Comparison of ENCODE assay signal across 25 mouse cellular contexts in genomic region chr1:62765171-62765570, GRCm38 (mm10).
A peak's percentile ranks its signal among the peaks of the same experiment; 100 is the strongest.
DNase-seq lines count a peak whose midpoint lies in the region; ATAC-seq lines count a peak whose summit lies in the region.
"Had no signal": no experiment of that assay in that cellular context is flagged by ENCODE, and none has a peak within 500 bp of the region (broad histone marks: within the 10 kb centered on the region; RNA-seq: fewer than 3 reads in every experiment).

No protein-coding gene starts in this region.

- H3K27me3 ChIP-seq in hindbrain, embryonic 10.5 days (ENCODE audit: insufficient read depth, poor library complexity, severe bottlenecking): peaks cover 8% of the 10 kb centered on the region
- H3K27me3 ChIP-seq in hindbrain, embryonic 11.5 days (ENCODE audit: control insufficient read depth, insufficient read depth, low read length): no peaks in the 10 kb centered on the region
- H3K27me3 ChIP-seq in embryonic facial prominence, embryonic 13.5 days: 0 out of 2 replicates have a peak, but pooled peaks cover 10% of the 10 kb centered on the region
- no peaks in the 10 kb centered on the region for H3K27me3 ChIP-seq in limb, embryonic 15.5 days
- H3K27me3 ChIP-seq: forebrain, embryonic 13.5 days; heart, embryonic 13.5 days; lung, embryonic 15.5 days; neural tube, embryonic 13.5 days had no signal

- H3K4me1 ChIP-seq in hindbrain, embryonic 10.5 days (replicated peaks): peaks cover 27% of the 10 kb centered on the region
- H3K4me1 ChIP-seq in hindbrain, embryonic 11.5 days (replicated peaks; ENCODE audit: control insufficient read depth, insufficient read depth, low read length): no peaks in the 10 kb centered on the region
- peaks cover 68% of the 10 kb centered on the region for H3K4me1 ChIP-seq in embryonic facial prominence, embryonic 13.5 days
- H3K4me1 ChIP-seq in limb, embryonic 15.5 days: peaks cover 24% of the 10 kb centered on the region
- H3K4me1 ChIP-seq: forebrain, embryonic 13.5 days; midbrain, embryonic 12.5 days; neural tube, embryonic 13.5 days had no signal

- no peak overlapping the region for H3K4me2 ChIP-seq in hindbrain, embryonic 11.5 days (replicated peaks; ENCODE audit: low read depth, low read length)
- H3K4me2 ChIP-seq in embryonic facial prominence, embryonic 13.5 days: peak overlapping the region; percentile 11; the same call in 1 of the 2 replicates
- 0 out of 2 replicates have a peak overlapping the region, but pooled peaks have one; percentile 17 for H3K4me2 ChIP-seq in limb, embryonic 15.5 days
- H3K4me2 ChIP-seq: forebrain, embryonic 13.5 days; heart, embryonic 13.5 days; lung, embryonic 15.5 days; midbrain, embryonic 12.5 days; neural tube, embryonic 13.5 days had no signal

- no peak overlapping the region for H3K4me3 ChIP-seq in hindbrain, embryonic 10.5 days
- no peak overlapping the region for H3K4me3 ChIP-seq in hindbrain, embryonic 11.5 days (ENCODE audit: low read depth, low read length)
- H3K4me3 ChIP-seq in embryonic facial prominence, embryonic 13.5 days: no peak overlapping the region
- H3K4me3 ChIP-seq in limb, embryonic 15.5 days: no peak overlapping the region
- H3K4me3 ChIP-seq: forebrain, embryonic 13.5 days; heart, embryonic 13.5 days; left cerebral cortex, adult 2 months; lung, embryonic 15.5 days; midbrain, embryonic 12.5 days; neural tube, embryonic 13.5 days had no signal

- WGBS in hindbrain, embryonic 10.5 days: 68% methylated on average over 7 of the region's 7 CpGs
- 57% methylated on average over 7 of the region's 7 CpGs for WGBS in hindbrain, embryonic 11.5 days
- 22% methylated on average over 7 of the region's 7 CpGs for WGBS in embryonic facial prominence, embryonic 13.5 days
- WGBS in limb, embryonic 15.5 days: 33% methylated on average over 7 of the region's 7 CpGs

- H3K36me3 ChIP-seq in hindbrain, embryonic 10.5 days: peaks cover 24% of the 10 kb centered on the region
- H3K36me3 ChIP-seq in hindbrain, embryonic 11.5 days (ENCODE audit: control insufficient read depth, insufficient read depth, low read length): no peaks in the 10 kb centered on the region
- peaks cover 65% of the 10 kb centered on the region for H3K36me3 ChIP-seq in embryonic facial prominence, embryonic 13.5 days
- peaks cover 24% of the 10 kb centered on the region for H3K36me3 ChIP-seq in limb, embryonic 15.5 days
- H3K36me3 ChIP-seq: G1E; midbrain, embryonic 12.5 days had no signal

- H3K9me3 ChIP-seq in hindbrain, embryonic 10.5 days: no peaks in the 10 kb centered on the region
- no peaks in the 10 kb centered on the region for H3K9me3 ChIP-seq in hindbrain, embryonic 11.5 days (ENCODE audit: control insufficient read depth, low read length)
- H3K9me3 ChIP-seq in embryonic facial prominence, embryonic 13.5 days: no peaks in the 10 kb centered on the region
- H3K9me3 ChIP-seq in limb, embryonic 15.5 days: no peaks in the 10 kb centered on the region
- H3K9me3 ChIP-seq: forebrain, embryonic 13.5 days; G1E; heart, embryonic 13.5 days; lung, embryonic 15.5 days; midbrain, embryonic 12.5 days; neural tube, embryonic 13.5 days had no signal

- H3K9ac ChIP-seq in hindbrain, embryonic 11.5 days (ENCODE audit: low read depth, low read length): no peak overlapping the region
- H3K9ac ChIP-seq in embryonic facial prominence, embryonic 13.5 days: 0 out of 2 replicates have a peak overlapping the region, but pooled peaks have one; percentile 11
- no peak overlapping the region for H3K9ac ChIP-seq in limb, embryonic 15.5 days
- H3K9ac ChIP-seq: forebrain, embryonic 13.5 days; heart, embryonic 13.5 days; liver, embryonic 14.5 days; lung, embryonic 15.5 days; midbrain, embryonic 12.5 days; neural tube, embryonic 13.5 days had no signal

- DNase-seq in embryo, embryonic 10 days (ENCODE audit: low spot score): peak; percentile 55
- no peak for DNase-seq in embryo, embryonic 10.5 days (ENCODE audit: low spot score)
- no peak for DNase-seq in hindbrain, embryonic 10.5 days (ENCODE audit: low spot score)
- no peak for DNase-seq in hindbrain, embryonic 11.5 days (ENCODE audit: low spot score)
- no peak for DNase-seq in frontal cortex, postnatal 36 days (ENCODE audit: low spot score in 2 of 2)
- DNase-seq in thymus, postnatal 4 days: no peak
- DNase-seq: adrenal gland, postnatal 14 days; cerebellum, postnatal 25 days; heart, postnatal 4 days; kidney, adult 18-20 months; kidney, postnatal 36 days; layer of hippocampus, adult 9-11 months; left cerebral cortex, postnatal 4 days; right cerebral cortex, adult 18-20 months; thymus, postnatal 25 days had no signal

- no peak for ATAC-seq in hindbrain, embryonic 11.5 days (ENCODE audit: low FRiP score)
- no peak for ATAC-seq in embryonic facial prominence, embryonic 13.5 days (ENCODE audit: insufficient number of reproducible peaks, insufficient read depth, low FRiP score, low TSS enrichment, low read depth)
- no peak for ATAC-seq in limb, embryonic 15.5 days (ENCODE audit: insufficient number of reproducible peaks, low FRiP score, low TSS enrichment, low read depth)
- ATAC-seq: forebrain, embryonic 13.5 days had no signal

- peak overlapping the region; percentile 70 for H3K27ac ChIP-seq in hindbrain, embryonic 10.5 days
- no peak overlapping the region for H3K27ac ChIP-seq in hindbrain, embryonic 11.5 days (ENCODE audit: low read depth, low read length)
- peak overlapping the region; percentile 69 for H3K27ac ChIP-seq in embryonic facial prominence, embryonic 13.5 days
- no peak overlapping the region for H3K27ac ChIP-seq in limb, embryonic 15.5 days
- H3K27ac ChIP-seq: forebrain, embryonic 13.5 days; heart, embryonic 13.5 days; left cerebral cortex, adult 2 months; liver, embryonic 14.5 days; lung, embryonic 15.5 days; midbrain, embryonic 12.5 days; neural tube, embryonic 13.5 days had no signal

Comparison
In these comparisons a context has a peak if more than half of its experiments do, and no peak if none do; other contexts are left out.
1. H3K27ac ChIP-seq: peak in hindbrain, embryonic 10.5 days (single experiment) and embryonic facial prominence, embryonic 13.5 days (single experiment); none in hindbrain, embryonic 11.5 days (single experiment) and limb, embryonic 15.5 days (single experiment).